Mouse (Mus musculus) heart, embryonic 10.5 days (tissue): ENCODE measurements around the gene Olfr883. TPM values are rescaled to one million over a fixed set of nuclear protein-coding genes. Genes with fewer than 3 reads are reported as not detected.

Experiments used
- DNase-seq: peaks from one replicate; pipeline ENCODE4 v3.0.0-alpha.2; 2017; ENCODE audit warnings: low spot score
- H3K27ac ChIP-seq: fragments of 300-500 bp; sonication (generic); 2 replicates; pipeline ENCODE4 v1.5.1; 2016; ENCODE audit warnings: mild to moderate bottlenecking
- H3K27me3 ChIP-seq: fragments of 300-500 bp; sonication (generic); 2 replicates; pipeline ENCODE4 v1.6.1; 2016; ENCODE audit warnings: mild to moderate bottlenecking; ENCODE audit not compliant: poor library complexity, insufficient read depth, severe bottlenecking
- H3K36me3 ChIP-seq: fragments of 300-500 bp; sonication (generic); 2 replicates; pipeline ENCODE4 v1.6.1; 2016; ENCODE audit warnings: mild to moderate bottlenecking, moderate library complexity
- H3K4me1 ChIP-seq: fragments of 300-500 bp; sonication (generic); 2 replicates; pipeline ENCODE4 v1.6.1; 2016; ENCODE audit warnings: mild to moderate bottlenecking
- H3K4me3 ChIP-seq: fragments of 300-500 bp; sonication (generic); 2 replicates; pipeline ENCODE4 v1.5.1; 2016; ENCODE audit warnings: mild to moderate bottlenecking, moderate library complexity
- H3K9me3 ChIP-seq: fragments of 300-500 bp; sonication (generic); 2 replicates; pipeline ENCODE4 v1.6.1; 2016; ENCODE audit warnings: mild to moderate bottlenecking, moderate library complexity
- WGBS: fragments of 180-500 bp; shearing (Covaris S2); methylation state at CpG from one replicate; pipeline ENCODE4 v1.1.7; 2016; 5-methylcytosine and 5-hydroxymethylcytosine counted together
- polyA plus RNA-seq: library from polyadenylated mRNA; unstranded; fragments of >200 nt; fragmentation: Nextera tagmentation; extraction: Ambion mirVana; gene quantifications from 2 replicates; pipeline ENCODE4 v1.2.1, GENCODE M21; 2016

Olfr883 gene
- not detected in 2 replicates for polyA plus RNA-seq

GRCm38 (mm10) chr9:38025508-38025907 is at the start of gene Olfr883:
Gene Olfr883 (plus strand): TSS chr9:38025808.
- DNase-seq, result no peak
- no peaks in the 10 kb centered on the region for H3K4me1 ChIP-seq
- 82% methylated on average over 1 of the region's 1 CpGs for WGBS

GRCm38 (mm10) chr9:37991525-37991924 is 34.1 kb upstream of the Olfr883 start, which contains the start of gene Olfr881:
Gene Olfr881 (plus strand): TSS chr9:37991825.
- no peaks in the 10 kb centered on the region for H3K36me3 ChIP-seq
- no peaks in the 10 kb centered on the region for H3K27me3 ChIP-seq
- no peaks in the 10 kb centered on the region for H3K9me3 ChIP-seq
- no peaks in the 10 kb centered on the region for H3K4me1 ChIP-seq
- DNase-seq, result no peak
- H3K27ac ChIP-seq, result no peak within 1 kb of the TSS
- no peak within 1 kb of the TSS for H3K4me3 ChIP-seq

More at GRCm38 (mm10) chr9:38025508-38025907, at the start of gene Olfr883:
- no peaks in the 10 kb centered on the region for H3K36me3 ChIP-seq
- H3K27me3 ChIP-seq, result no peaks in the 10 kb centered on the region
- no peaks in the 10 kb centered on the region for H3K9me3 ChIP-seq
- H3K27ac ChIP-seq, result no peak within 1 kb of the TSS
- H3K4me3 ChIP-seq, result no peak within 1 kb of the TSS

GRCm38 (mm10) chr9:37998581-37999204 is 26.9 kb upstream of the Olfr883 start:
- no peak overlapping the region for H3K4me3 ChIP-seq
- WGBS, result 41% methylated on average over 2 of the region's 2 CpGs
- no peaks in the 10 kb centered on the region for H3K27me3 ChIP-seq
- no peaks in the 10 kb centered on the region for H3K9me3 ChIP-seq
- no peaks in the 10 kb centered on the region for H3K36me3 ChIP-seq
- H3K27ac ChIP-seq, result no peak overlapping the region
- no peaks in the 10 kb centered on the region for H3K4me1 ChIP-seq
- DNase-seq, result no peak

GRCm38 (mm10) chr9:38000021-38000420 is 25.6 kb upstream of the Olfr883 start:
- H3K4me3 ChIP-seq, result no peak overlapping the region
- H3K27ac ChIP-seq, result no peak overlapping the region
- no peaks in the 10 kb centered on the region for H3K4me1 ChIP-seq
- no peaks in the 10 kb centered on the region for H3K9me3 ChIP-seq
- 38% methylated on average over 1 of the region's 1 CpGs for WGBS
- H3K27me3 ChIP-seq, result no peaks in the 10 kb centered on the region
- no peaks in the 10 kb centered on the region for H3K36me3 ChIP-seq
- no peak for DNase-seq

GRCm38 (mm10) chr9:38046255-38046654 is 20.6 kb downstream of the Olfr883 start, which contains the start of gene Olfr884:
Gene Olfr884 (plus strand): TSS chr9:38046555.
- no peaks in the 10 kb centered on the region for H3K36me3 ChIP-seq
- no peaks in the 10 kb centered on the region for H3K27me3 ChIP-seq
- 58% methylated on average over 1 of the region's 1 CpGs for WGBS
- H3K4me3 ChIP-seq, result no peak within 1 kb of the TSS
- H3K9me3 ChIP-seq, result no peaks in the 10 kb centered on the region
- no peaks in the 10 kb centered on the region for H3K4me1 ChIP-seq
- no peak for DNase-seq
- H3K27ac ChIP-seq, result no peak within 1 kb of the TSS

- H3K4me3 ChIP-seq, result no peak within 1 kb of the TSS
- 77% methylated on average over 3 of the region's 3 CpGs for WGBS
- no peak within 1 kb of the TSS for H3K27ac ChIP-seq
- no peak for DNase-seq
- H3K9me3 ChIP-seq, result no peaks in the 10 kb centered on the region
- H3K36me3 ChIP-seq, result no peaks in the 10 kb centered on the region
- H3K27me3 ChIP-seq, result no peaks in the 10 kb centered on the region
- H3K4me1 ChIP-seq, result no peaks in the 10 kb centered on the region
Measured at GRCm38 (mm10) chr9:38061022-38061421, 35.4 kb downstream of the Olfr883 start, which contains the start of gene Olfr885. Gene Olfr885 (plus strand): TSS chr9:38061322.

Other genes with a start within 250 kb of the Olfr883 start
- not detected in 2 replicates for gene Olfr876, start 222.8 kb upstream of the Olfr883 start, polyA plus RNA-seq
- not detected in 2 replicates for gene Olfr877, start 171.5 kb upstream of the Olfr883 start, polyA plus RNA-seq
- gene Olfr145, start 129.1 kb upstream of the Olfr883 start, polyA plus RNA-seq, result not detected in 2 replicates
- gene Olfr878, start 108.0 kb upstream of the Olfr883 start, polyA plus RNA-seq, result not detected in 2 replicates
- not detected in 2 replicates for gene Olfr881, start 34.0 kb upstream of the Olfr883 start, polyA plus RNA-seq
- not detected in 2 replicates for gene Olfr884, start 20.7 kb downstream of the Olfr883 start, polyA plus RNA-seq
- not detected in 2 replicates for gene Olfr885, start 35.5 kb downstream of the Olfr883 start, polyA plus RNA-seq
- not detected in 2 replicates for gene Olfr887, start 58.3 kb downstream of the Olfr883 start, polyA plus RNA-seq
- not detected in 2 replicates for gene Olfr888, start 82.3 kb downstream of the Olfr883 start, polyA plus RNA-seq
- gene Olfr889, start 89.4 kb downstream of the Olfr883 start, polyA plus RNA-seq, result 0.05 and 0.19 TPM in 2 replicates
- gene Olfr890, start 116.7 kb downstream of the Olfr883 start, polyA plus RNA-seq, result not detected in 2 replicates
- gene Olfr891, start 155.0 kb downstream of the Olfr883 start, polyA plus RNA-seq, result not detected in 2 replicates
- gene Olfr893, start 182.6 kb downstream of the Olfr883 start, polyA plus RNA-seq, result not detected in 2 replicates
- not detected in 2 replicates for gene Olfr894, start 192.2 kb downstream of the Olfr883 start, polyA plus RNA-seq
- not detected in 2 replicates for gene Olfr143, start 227.0 kb downstream of the Olfr883 start, polyA plus RNA-seq
- gene Olfr895, start 242.0 kb downstream of the Olfr883 start, polyA plus RNA-seq, result not detected in 2 replicates